Mouse (Mus musculus) olfactory bulb, adult 2 months (tissue): ENCODE measurements around the gene Sspo.

Experiments used
- CTCF ChIP-seq: fragments of 200-500 bp; IDR thresholded peaks from 2 replicates; pipeline ENCODE4 v1.5.1; 2012; ENCODE audit warnings: low read depth, mild to moderate bottlenecking, low read length, moderate library complexity; ENCODE audit not compliant: insufficient read depth
- POLR2A ChIP-seq: fragments of 200-500 bp; IDR thresholded peaks from 2 replicates; pipeline ENCODE4 v1.6.1; 2012; ENCODE audit warnings: mild to moderate bottlenecking, low read depth, low read length, moderate library complexity; ENCODE audit not compliant: insufficient read depth

GRCm38 (mm10) chr6:48432893-48433816 is 14.9 kb upstream of the Sspo start:
- TF ChIP-seq POLR2A: no peak
- no peak for TF ChIP-seq CTCF
